Mouse (Mus musculus) kidney, adult 2 months (tissue): ENCODE measurements around the gene Olfr1411. TPM values are rescaled to one million over a fixed set of nuclear protein-coding genes. Genes with fewer than 3 reads are reported as not detected.

Experiments
- DNase-seq: peaks from one replicate; pipeline ENCODE4 v3.0.0; 2021
- H3K27ac ChIP-seq: fragments of 200-500 bp; 2 replicates; pipeline ENCODE4 v1.5.1; 2012; ENCODE audit warnings: low read depth, low read length, control low read depth, inconsistent platforms; ENCODE audit not compliant: insufficient read depth
- H3K27me3 ChIP-seq: fragments of 200-500 bp; replicated peaks from 2 replicates; pipeline ENCODE4 v1.6.1; 2012; ENCODE audit warnings: mild to moderate bottlenecking, moderate library complexity, low read length, inconsistent platforms; ENCODE audit not compliant: control insufficient read depth, insufficient read depth
- H3K36me3 ChIP-seq: fragments of 200-500 bp; 2 replicates; pipeline ENCODE4 v1.6.1; 2012; ENCODE audit warnings: mild to moderate bottlenecking, moderate library complexity, low read length, inconsistent platforms; ENCODE audit not compliant: control insufficient read depth, insufficient read depth
- H3K4me1 ChIP-seq: fragments of 200-500 bp; 2 replicates; pipeline ENCODE4 v1.6.1; 2011; ENCODE audit warnings: low read length; ENCODE audit not compliant: control insufficient read depth, insufficient read depth
- H3K4me3 ChIP-seq: fragments of 200-500 bp; 2 replicates; pipeline ENCODE4 v1.5.1; 2011; ENCODE audit warnings: mild to moderate bottlenecking, low read depth, low read length, control low read depth; ENCODE audit not compliant: insufficient read depth
- CTCF ChIP-seq: fragments of 200-500 bp; conservative IDR thresholded peaks from 2 replicates; pipeline ENCODE4 v1.5.1; 2011; ENCODE audit warnings: low read depth, mild to moderate bottlenecking, control low read depth, low read length, moderate library complexity, mixed read lengths; ENCODE audit not compliant: insufficient read depth, insufficient read length
- POLR2A ChIP-seq: fragments of 200-500 bp; IDR thresholded peaks from one replicate; pipeline ENCODE4 v1.6.1; 2011; ENCODE audit warnings: low read depth, low read length, control low read depth
- WGBS: fragments of 180-500 bp; shearing (Covaris S2); methylation state at CpG from one replicate; pipeline ENCODE4 v1.1.7; 2018; 5-methylcytosine and 5-hydroxymethylcytosine counted together
- polyA plus RNA-seq: library from polyadenylated mRNA; depleted of rRNA; stranded (reverse); fragments of >200 nt; gene quantifications from 2 replicates; pipeline ENCODE4 v1.2.3, GENCODE M21; 2012

Olfr1411 gene
- polyA plus RNA-seq, 1 experiment = not detected

GRCm38 (mm10) chr1:92638181-92638580 lies 44.0 kb downstream of the Olfr1411 start:
- Histone ChIP-seq H3K4me3 (no peak overlapping the region), H3K36me3 (no peaks in the 10 kb centered on the region), H3K4me1 (peaks cover 9% of the 10 kb centered on the region; the same call in 1 of the 2 replicates), H3K27ac (no peak overlapping the region), H3K27me3 (no peaks in the 10 kb centered on the region)
- no peak for DNase-seq
- 88% methylated on average over 3 of the region's 3 CpGs for WGBS
- TF ChIP-seq POLR2A (no peak), CTCF (no peak)

GRCm38 (mm10) chr1:92638736-92639135 lies 44.5 kb downstream of the Olfr1411 start:
- 90% methylated on average over 4 of the region's 4 CpGs for WGBS
- no peaks in the 10 kb centered on the region for H3K36me3 ChIP-seq
- H3K4me3 ChIP-seq = no peak overlapping the region
- H3K4me1 ChIP-seq = peaks cover 9% of the 10 kb centered on the region; the same call in 1 of the 2 replicates
- H3K27ac ChIP-seq = no peak overlapping the region
- no peak for TF ChIP-seq CTCF
- TF ChIP-seq POLR2A = no peak
- H3K27me3 ChIP-seq = no peaks in the 10 kb centered on the region
- DNase-seq = no peak

- DNase-seq = no peak
- no peaks in the 10 kb centered on the region for H3K27me3 ChIP-seq
- WGBS = 79% methylated on average over 6 of the region's 6 CpGs
- H3K27ac ChIP-seq = no peak overlapping the region
- peaks cover 9% of the 10 kb centered on the region; the same call in 1 of the 2 replicates for H3K4me1 ChIP-seq
- no peak for TF ChIP-seq POLR2A
- no peak for TF ChIP-seq CTCF
- no peak overlapping the region for H3K4me3 ChIP-seq
- H3K36me3 ChIP-seq = no peaks in the 10 kb centered on the region
These were observed 46.2 kb downstream of the Olfr1411 start for GRCm38 (mm10) chr1:92640393-92640792.

DNA sequence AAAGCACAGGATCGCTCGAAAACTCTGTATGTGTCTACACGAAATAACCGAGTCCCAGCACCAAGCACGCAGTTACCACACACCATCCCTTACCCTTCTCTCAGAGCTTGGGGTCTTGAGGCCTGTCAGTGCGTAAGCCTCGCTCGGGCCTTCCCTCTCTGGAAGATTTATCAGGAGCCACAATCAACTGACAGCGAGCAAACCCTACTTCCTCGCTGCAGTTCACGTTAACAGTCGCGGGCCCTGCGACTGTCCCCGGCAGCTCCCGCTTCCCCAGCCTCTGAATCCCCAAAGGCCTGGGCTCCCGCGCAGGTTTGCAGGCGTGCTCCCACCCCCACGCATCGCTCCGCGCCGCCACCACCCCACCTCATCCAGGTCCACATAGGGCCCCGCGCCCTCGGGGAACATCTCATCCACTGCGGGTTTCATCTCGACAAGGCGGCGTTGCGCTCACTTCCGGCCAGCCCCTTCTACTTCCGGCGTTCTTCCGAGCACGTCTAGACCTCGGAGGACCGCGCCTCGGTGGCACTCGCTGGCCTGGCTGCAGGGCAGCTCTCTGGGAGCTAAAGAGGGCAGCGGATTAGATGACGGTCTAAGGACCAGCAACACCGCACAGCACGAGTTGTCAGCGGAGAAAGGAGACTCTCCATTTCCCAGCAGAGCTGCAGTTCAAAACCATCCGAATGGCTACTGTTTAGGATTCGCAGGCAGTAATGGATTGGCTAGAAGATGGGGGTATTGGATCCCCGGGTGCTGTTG lies 47.5 kb downstream of the Olfr1411 start, which contains the start of gene Cops9:
Gene Cops9 (minus strand): TSS at position 472 of the 759 bp plus-strand sequence.
- peak; percentile 92 for DNase-seq
- H3K4me3 ChIP-seq = peak within 1 kb of the TSS; percentile 95
- TF ChIP-seq POLR2A (peak; percentile 65), CTCF (no peak)
- WGBS = 2% methylated on average over 50 of the region's 50 CpGs
- H3K4me1 ChIP-seq = peaks cover 9% of the 10 kb centered on the region; the same call in 1 of the 2 replicates
- H3K27me3 ChIP-seq = no peaks in the 10 kb centered on the region
- H3K36me3 ChIP-seq = no peaks in the 10 kb centered on the region
- H3K27ac ChIP-seq = no peak within 1 kb of the TSS

GRCm38 (mm10) chr1:92643691-92644090 lies 49.5 kb downstream of the Olfr1411 start:
- no peaks in the 10 kb centered on the region for H3K36me3 ChIP-seq
- H3K27ac ChIP-seq = no peak overlapping the region
- no peaks in the 10 kb centered on the region for H3K27me3 ChIP-seq
- no peak for DNase-seq
- TF ChIP-seq CTCF (no peak), POLR2A (no peak)
- no peak overlapping the region for H3K4me3 ChIP-seq
- H3K4me1 ChIP-seq = peaks cover 9% of the 10 kb centered on the region; the same call in 1 of the 2 replicates
- whole genome bisulfite sequencing = 86% methylated on average over 4 of the region's 4 CpGs

DNA sequence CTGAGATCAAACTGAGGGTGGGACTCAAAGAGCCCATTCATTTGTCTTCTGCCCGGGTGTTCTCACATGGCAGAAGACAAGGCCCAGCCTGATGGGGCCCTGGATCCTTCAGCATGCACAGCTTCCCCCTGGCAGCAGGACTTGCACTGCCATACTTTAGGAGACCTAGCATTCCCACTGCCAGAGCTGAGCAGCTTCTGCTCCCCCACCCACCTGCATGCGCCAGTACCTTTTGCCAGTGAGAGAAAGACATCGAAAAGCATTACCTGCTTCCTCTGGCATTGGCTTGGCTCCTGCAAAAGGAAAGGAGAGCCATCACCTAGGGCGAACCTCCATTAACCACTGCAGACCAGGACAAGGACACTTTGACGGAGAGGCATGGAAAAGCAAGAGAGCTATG lies 50.7 kb downstream of the Olfr1411 start:
- Histone ChIP-seq H3K27me3 (no peaks in the 10 kb centered on the region), H3K4me1 (peaks cover 9% of the 10 kb centered on the region; the same call in 1 of the 2 replicates), H3K36me3 (no peaks in the 10 kb centered on the region), H3K27ac (no peak overlapping the region), H3K4me3 (no peak overlapping the region)
- TF ChIP-seq CTCF = no peak
- TF ChIP-seq POLR2A = no peak
- 88% methylated on average over 5 of the region's 5 CpGs for WGBS
- no peak for DNase-seq

DNA sequence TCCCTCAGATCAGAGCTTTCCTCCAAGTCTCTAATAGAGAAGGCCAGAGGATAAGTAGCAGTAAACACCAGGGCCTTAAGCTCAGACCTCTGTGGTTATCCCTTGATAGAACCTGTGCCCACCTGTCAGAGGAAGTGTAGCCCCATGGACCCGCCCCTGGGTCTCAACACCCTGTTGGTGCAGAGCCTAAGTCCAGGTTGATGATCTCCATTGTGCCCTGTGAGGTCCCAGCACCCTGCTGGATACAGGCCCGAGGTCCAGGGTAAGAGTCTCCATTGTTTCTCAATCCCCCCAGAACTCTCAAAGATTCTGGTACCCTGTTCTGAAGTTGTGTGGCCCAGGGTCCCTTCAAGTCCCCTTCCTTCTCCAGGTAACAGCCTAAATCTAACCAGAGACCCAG lies 51.9 kb downstream of the Olfr1411 start:
- Histone ChIP-seq H3K27me3 (no peaks in the 10 kb centered on the region), H3K4me1 (peaks cover 4% of the 10 kb centered on the region; the same call in 1 of the 2 replicates), H3K4me3 (no peak overlapping the region), H3K36me3 (no peaks in the 10 kb centered on the region), H3K27ac (no peak overlapping the region)
- no peak for TF ChIP-seq POLR2A
- TF ChIP-seq CTCF = no peak
- no peak for DNase-seq
- WGBS = 60% methylated on average over 2 of the region's 2 CpGs
